Mouse (Mus musculus) megakaryocyte, embryonic 14.5 days (primary cell): ENCODE measurements around the gene Alkbh6. TPM values are rescaled to one million over a fixed set of nuclear protein-coding genes. Genes with fewer than 3 reads are reported as not detected.

Experiments
- H3K27me3 ChIP-seq: replicated peaks from 2 replicates; pipeline ENCODE3; 2012; ENCODE audit warnings: inconsistent platforms
- H3K36me3 ChIP-seq: replicated peaks from 2 replicates; pipeline ENCODE3; 2012; ENCODE audit warnings: low read length, inconsistent platforms, mixed read lengths
- H3K4me1 ChIP-seq: 2 replicates; pipeline ENCODE4 v1.6.1; 2012; ENCODE audit warnings: inconsistent platforms
- H3K4me3 ChIP-seq: replicated peaks from 2 replicates; pipeline ENCODE3; 2012; ENCODE audit warnings: moderate library complexity, mild to moderate bottlenecking, inconsistent platforms
- H3K9me3 ChIP-seq: 2 replicates; pipeline ENCODE4 v1.6.1; 2012; ENCODE audit warnings: inconsistent platforms
- FLI1 ChIP-seq: IDR thresholded peaks from 2 replicates; pipeline ENCODE4 v1.6.1; 2012; ENCODE audit warnings: low read length, inconsistent platforms, mixed read lengths
- GATA1 ChIP-seq: IDR thresholded peaks from 3 replicates; pipeline ENCODE4 v1.6.1; 2012; ENCODE audit warnings: mixed read lengths, low read length, inconsistent platforms, borderline replicate concordance
- polyA plus RNA-seq: library from polyadenylated mRNA; stranded (reverse); fragments of >175 nt; gene quantifications from 2 replicates; pipeline ENCODE4 v1.2.3, GENCODE M21; 2012; ENCODE audit warnings: low replicate concordance; ENCODE audit not compliant: insufficient read depth

Alkbh6 gene
- 78.7 and 108 TPM in 2 replicates for polyA plus RNA-seq

DNA sequence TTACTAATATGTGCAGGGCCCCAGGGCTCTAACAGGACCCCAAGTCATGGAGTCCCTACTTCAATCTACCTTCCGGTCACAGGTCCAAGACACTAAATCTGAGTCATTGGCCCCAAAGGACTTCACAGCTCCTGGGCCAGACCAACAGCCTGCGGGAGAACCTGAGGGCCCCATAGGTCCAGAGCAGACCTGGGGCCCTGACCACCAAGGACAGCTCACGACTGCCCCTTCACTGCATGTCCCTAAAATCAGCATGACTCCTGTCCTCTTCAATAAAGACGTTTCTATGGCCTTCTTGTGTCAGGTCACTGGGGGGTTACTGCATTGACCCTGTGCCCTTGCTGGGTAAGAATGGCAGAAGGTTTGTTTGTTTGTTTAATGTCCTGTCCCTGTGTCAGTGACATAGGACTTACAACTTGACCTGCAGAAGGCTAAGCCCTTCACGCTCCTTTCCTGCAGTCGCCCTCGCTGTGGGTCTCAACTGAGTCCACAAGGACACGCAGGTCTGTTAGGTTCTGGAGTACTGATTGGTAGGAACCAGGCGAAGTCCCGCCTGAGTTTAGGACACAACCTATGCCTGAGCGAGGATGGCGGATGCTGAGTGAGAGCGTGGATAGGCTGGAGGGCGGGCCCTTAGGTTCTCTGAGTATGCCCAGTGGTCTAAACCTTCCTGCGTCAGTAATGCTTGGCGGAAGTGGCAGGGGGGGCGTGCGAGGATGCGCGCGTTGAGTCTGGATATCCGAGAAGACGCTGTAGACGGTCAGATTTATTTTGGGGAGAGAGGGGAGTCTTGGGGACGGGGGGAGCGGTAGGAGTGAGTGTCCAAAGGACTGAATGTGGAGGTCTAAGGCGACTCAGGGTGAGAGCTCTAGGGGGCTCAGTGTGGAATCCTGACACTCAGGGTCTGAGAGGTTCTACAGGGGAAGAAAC lies at the start of gene Alkbh6:
Gene Alkbh6 (plus strand): TSS at position 642 of the 930 bp plus-strand sequence.
- peak within 1 kb of the TSS; percentile 93 for H3K4me3 ChIP-seq
- peaks cover 5% of the 10 kb centered on the region for H3K27me3 ChIP-seq
- H3K36me3 ChIP-seq = peaks cover 34% of the 10 kb centered on the region
- H3K9me3 ChIP-seq = no peaks in the 10 kb centered on the region
- TF ChIP-seq GATA1 (no peak), FLI1 (no peak)
- H3K4me1 ChIP-seq = peaks cover 32% of the 10 kb centered on the region

- H3K36me3 ChIP-seq = peaks cover 83% of the 10 kb centered on the region
Observed at GRCm38 (mm10) chr7:30265041-30265440, 43.5 kb upstream of the Alkbh6 start.

DNA sequence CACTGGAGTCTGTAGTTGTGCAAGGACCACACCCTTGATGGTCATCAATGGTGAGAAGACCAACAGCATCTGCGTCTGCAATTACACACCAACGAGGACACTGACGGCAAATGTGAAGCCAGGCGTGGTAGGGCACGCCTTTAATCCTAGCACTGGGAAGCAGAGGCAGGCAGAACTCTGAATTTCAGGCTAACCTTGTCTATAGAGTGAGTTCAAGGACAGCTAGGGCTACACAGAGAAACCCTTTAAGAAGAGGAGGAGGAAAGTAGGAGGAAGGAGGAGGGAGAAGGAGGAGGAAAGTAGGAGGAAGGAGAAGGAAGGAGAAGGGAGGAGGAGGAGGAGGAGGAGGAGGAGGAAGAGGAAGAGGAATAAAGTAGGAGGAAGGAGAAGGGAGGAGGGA lies 43.0 kb upstream of the Alkbh6 start:
- peaks cover 11% of the 10 kb centered on the region; the same call in 1 of the 2 replicates for H3K4me1 ChIP-seq
- no peak overlapping the region for H3K4me3 ChIP-seq
- H3K9me3 ChIP-seq = no peaks in the 10 kb centered on the region
- H3K36me3 ChIP-seq = peaks cover 85% of the 10 kb centered on the region
- TF ChIP-seq FLI1 (no peak), GATA1 (no peak)
- H3K27me3 ChIP-seq = no peaks in the 10 kb centered on the region

More at GRCm38 (mm10) chr7:30265041-30265440, 43.5 kb upstream of the Alkbh6 start:
- no peak overlapping the region for H3K4me3 ChIP-seq
- H3K4me1 ChIP-seq = peaks cover 11% of the 10 kb centered on the region; the same call in 1 of the 2 replicates
- H3K9me3 ChIP-seq = no peaks in the 10 kb centered on the region
- no peaks in the 10 kb centered on the region for H3K27me3 ChIP-seq
- TF ChIP-seq GATA1 (no peak), FLI1 (no peak)

- H3K4me1 ChIP-seq = peaks cover 11% of the 10 kb centered on the region; the same call in 1 of the 2 replicates
- no peak for TF ChIP-seq GATA1
- TF ChIP-seq FLI1 = no peak
- no peaks in the 10 kb centered on the region for H3K9me3 ChIP-seq
- no peaks in the 10 kb centered on the region for H3K27me3 ChIP-seq
- no peak overlapping the region for H3K4me3 ChIP-seq
- peaks cover 87% of the 10 kb centered on the region for H3K36me3 ChIP-seq
Observed at GRCm38 (mm10) chr7:30265935-30266334, 42.6 kb upstream of the Alkbh6 start.

GRCm38 (mm10) chr7:30266780-30267179 lies 41.7 kb upstream of the Alkbh6 start:
- peaks cover 11% of the 10 kb centered on the region; the same call in 1 of the 2 replicates for H3K4me1 ChIP-seq
- H3K36me3 ChIP-seq = peaks cover 86% of the 10 kb centered on the region
- no peaks in the 10 kb centered on the region for H3K9me3 ChIP-seq
- H3K4me3 ChIP-seq = no peak overlapping the region
- no peaks in the 10 kb centered on the region for H3K27me3 ChIP-seq
- TF ChIP-seq GATA1 = no peak
- TF ChIP-seq FLI1 = no peak

GRCm38 (mm10) chr7:30269641-30270040 lies 38.9 kb upstream of the Alkbh6 start:
- no peaks in the 10 kb centered on the region for H3K9me3 ChIP-seq
- no peak overlapping the region for H3K4me3 ChIP-seq
- TF ChIP-seq FLI1 (no peak), GATA1 (no peak)
- peaks cover 25% of the 10 kb centered on the region for H3K4me1 ChIP-seq
- H3K36me3 ChIP-seq = peaks cover 88% of the 10 kb centered on the region
- no peaks in the 10 kb centered on the region for H3K27me3 ChIP-seq

DNA sequence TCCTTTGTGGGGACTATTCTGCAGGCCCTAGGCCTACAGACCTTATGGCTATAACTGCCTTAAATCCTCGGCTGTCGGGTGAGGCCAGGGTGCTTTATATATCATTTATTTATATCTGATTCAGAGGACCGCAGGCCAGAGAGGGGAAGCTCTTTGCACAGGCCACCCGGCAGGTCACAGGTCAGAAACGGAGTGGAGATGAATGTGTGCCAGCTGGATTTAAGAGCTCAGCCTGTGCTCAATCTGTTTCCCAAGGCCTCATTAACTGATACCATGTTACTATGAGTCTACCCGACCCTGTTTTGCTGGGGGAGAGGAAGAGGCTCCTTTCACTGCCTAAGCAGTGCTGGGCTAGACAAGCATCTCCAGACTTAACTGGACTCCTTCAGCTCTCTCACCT lies 34.1 kb upstream of the Alkbh6 start:
- Histone ChIP-seq H3K4me3 (no peak overlapping the region), H3K27me3 (no peaks in the 10 kb centered on the region), H3K9me3 (no peaks in the 10 kb centered on the region), H3K4me1 (peaks cover 28% of the 10 kb centered on the region), H3K36me3 (peaks cover 61% of the 10 kb centered on the region)
- TF ChIP-seq GATA1 (no peak), FLI1 (no peak)

GRCm38 (mm10) chr7:30278911-30279310 lies 29.6 kb upstream of the Alkbh6 start:
- no peak overlapping the region for H3K4me3 ChIP-seq

DNA sequence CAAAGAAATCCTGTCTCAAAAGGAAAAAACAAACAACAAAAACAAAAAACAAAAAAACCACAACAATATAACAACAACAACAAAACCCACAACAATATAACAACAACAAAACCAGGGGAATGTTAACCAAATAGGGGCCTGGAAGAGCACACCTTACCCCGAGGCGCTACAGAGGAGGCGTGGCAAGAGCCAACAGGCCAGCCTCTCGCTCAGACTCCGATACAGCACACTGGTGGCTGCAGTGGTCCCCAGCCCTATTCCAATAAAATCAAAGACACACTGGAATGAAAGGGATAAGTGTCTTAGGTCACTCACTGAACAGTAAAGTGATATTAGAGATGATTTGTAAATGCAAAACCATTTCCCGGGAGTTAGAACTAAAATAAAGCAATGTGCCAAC lies 29.0 kb upstream of the Alkbh6 start:
- Histone ChIP-seq H3K9me3 (no peaks in the 10 kb centered on the region), H3K4me1 (peaks cover 29% of the 10 kb centered on the region), H3K36me3 (peaks cover 15% of the 10 kb centered on the region), H3K4me3 (peak overlapping the region; percentile 98), H3K27me3 (no peaks in the 10 kb centered on the region)
- no peak for TF ChIP-seq GATA1

More at GRCm38 (mm10) chr7:30278911-30279310, 29.6 kb upstream of the Alkbh6 start:
- H3K9me3 ChIP-seq = no peaks in the 10 kb centered on the region
- TF ChIP-seq FLI1 = no peak
- H3K36me3 ChIP-seq = peaks cover 17% of the 10 kb centered on the region
- peaks cover 29% of the 10 kb centered on the region for H3K4me1 ChIP-seq
- H3K27me3 ChIP-seq = no peaks in the 10 kb centered on the region

- H3K27me3 ChIP-seq = no peaks in the 10 kb centered on the region
- peaks cover 24% of the 10 kb centered on the region for H3K4me1 ChIP-seq
- H3K4me3 ChIP-seq = peak within 1 kb of the TSS; percentile 98
- TF ChIP-seq FLI1 (peak; percentile 38; the same call in 1 of the 2 replicates), GATA1 (no peak)
- no peaks in the 10 kb centered on the region for H3K9me3 ChIP-seq
- peaks cover 10% of the 10 kb centered on the region for H3K36me3 ChIP-seq
Observed at GRCm38 (mm10) chr7:30279951-30280669, 28.4 kb upstream of the Alkbh6 start, which contains the start of the genes Thap8 and Wdr62. Gene Thap8, plus strand, starts transcription at chr7:30280094. Gene Wdr62, minus strand, starts transcription at chr7:30280419.
